Mouse (Mus musculus) 416B (cell line): ENCODE measurements at regions not wholly inside any gene's neighbourhood (a gene's known extent, or its start where the extent isn't known, plus 50 kb on each side); places are given as distances from the start of the nearest gene placed in this dataset.

Experiments
- DNase-seq: peaks from one replicate; pipeline ENCODE4 v3.0.0; 2011; ENCODE audit warnings: low read depth

DNA sequence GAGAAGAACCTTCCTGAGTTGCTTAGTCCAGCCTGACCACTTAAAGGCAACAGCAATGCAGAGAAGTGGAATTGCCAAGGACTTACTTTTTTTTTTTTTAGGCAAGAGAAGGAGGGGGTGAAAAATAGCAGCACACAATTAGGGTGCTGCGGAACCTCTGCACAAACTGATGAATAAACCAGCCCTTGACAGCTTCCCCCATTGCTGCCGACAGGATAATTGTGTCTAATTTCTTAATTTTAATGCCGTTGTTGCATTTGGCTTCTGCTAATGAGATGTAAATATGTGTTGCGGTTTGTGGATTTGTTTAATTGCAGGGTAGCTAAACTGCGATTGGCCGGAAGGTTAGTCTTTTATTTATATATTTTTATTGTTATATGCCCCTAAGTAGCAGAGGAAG is 157.5 kb upstream of the B3gat1 start:
- DNase-seq, result no peak

DNA sequence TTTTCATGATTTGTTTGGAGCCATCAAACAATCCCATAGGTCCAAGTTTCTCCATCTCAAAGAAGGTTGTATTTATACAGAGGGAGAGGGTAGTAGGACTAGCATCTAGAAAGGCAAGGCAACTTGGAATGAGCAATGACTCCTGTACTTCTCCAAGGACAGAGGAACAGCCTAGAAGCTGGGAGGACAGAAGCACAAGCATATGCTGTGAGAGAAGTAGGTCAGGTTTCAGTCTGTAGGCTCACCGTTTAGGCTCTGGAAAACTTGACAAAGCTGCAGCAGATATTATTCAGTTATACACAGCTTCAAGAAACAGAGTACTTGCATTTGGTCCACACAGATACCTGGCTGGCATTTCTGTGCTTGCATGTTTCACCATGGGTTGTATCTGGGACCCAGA is 131.5 kb upstream of the B3gat1 start:
- no peak for DNase-seq

DNA sequence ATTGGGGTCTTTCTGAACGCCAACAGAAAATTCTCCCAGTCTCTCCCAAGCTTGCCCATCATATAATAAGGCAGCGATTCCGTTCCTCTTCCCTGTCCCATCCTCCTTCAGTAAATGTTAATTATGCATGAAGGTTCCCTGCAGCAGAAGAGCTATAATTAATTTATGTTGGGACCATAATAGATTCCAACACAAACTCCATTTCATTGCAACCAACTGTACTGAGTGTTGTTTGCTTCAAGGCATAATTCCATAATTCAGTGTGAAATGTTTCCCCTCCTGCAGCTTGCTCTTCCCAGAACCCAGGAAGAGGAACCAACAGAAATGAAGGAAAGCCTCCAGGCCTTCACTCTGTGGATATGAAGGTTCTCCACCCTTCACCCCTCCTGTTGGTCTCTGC is 129.0 kb upstream of the B3gat1 start:
- no peak for DNase-seq

DNA sequence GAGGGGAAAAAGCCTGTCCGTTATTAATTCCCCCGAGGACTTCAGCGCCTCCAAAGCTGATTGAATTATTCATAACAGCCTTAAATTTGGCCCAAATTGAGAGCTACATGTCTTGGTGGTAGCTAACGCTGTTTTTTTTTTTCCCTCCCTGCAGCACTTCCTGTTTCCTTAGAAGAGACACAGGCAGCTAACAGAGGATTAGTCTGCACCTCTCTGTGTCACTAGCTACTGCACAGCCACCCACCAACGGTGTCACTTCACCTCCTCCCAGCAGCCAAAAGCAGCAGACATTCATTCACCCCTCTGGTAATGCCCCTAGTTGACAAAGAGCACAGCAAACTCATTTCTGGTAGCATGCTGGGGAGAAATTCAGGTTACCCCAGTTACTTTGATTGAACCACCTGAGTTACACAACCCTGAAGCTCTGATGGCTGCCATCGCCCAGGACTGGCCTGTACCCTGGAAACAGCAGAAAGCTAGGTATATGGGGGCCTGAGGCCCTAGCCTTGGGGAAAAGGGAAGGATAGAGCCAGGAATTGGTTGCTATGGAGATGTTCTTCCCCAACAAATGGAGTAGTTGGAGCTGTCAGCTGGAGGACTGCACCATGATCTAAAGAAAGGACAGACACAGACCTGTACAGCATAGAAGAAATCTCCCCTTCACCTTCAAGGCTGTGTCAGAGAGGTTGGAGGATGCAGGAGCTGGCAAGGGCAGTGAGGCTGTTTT is 121.7 kb upstream of the B3gat1 start:
- DNase-seq, result no peak

DNA sequence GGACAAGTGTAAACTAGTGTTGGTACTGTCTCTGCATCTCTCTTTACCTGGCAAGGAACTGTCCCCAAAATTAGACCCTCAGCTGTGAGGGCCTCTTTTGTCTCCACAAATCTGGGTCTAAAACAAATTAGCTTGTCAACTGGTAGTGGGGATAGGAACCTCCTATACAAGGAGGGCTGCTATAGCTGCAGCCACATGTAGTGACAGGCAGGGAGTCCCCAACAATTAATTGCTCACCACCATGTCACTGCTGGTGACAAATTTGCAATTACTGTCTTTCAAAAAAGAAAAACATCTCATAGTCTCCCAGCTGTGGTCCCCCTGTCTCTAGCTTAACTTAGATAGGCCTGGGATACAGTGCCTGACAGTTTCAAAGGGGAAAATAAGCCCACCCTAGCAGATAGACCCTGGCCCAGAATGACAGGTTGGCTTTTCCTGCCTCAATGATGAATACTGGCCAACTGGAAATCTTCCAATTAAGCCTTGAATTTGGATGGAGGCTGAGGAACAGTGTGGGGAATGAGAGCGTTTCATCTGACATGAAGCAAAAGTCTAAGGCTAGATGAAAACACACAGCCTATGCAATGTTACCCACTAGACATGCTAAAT is 110.6 kb upstream of the B3gat1 start:
- no peak for DNase-seq

DNA sequence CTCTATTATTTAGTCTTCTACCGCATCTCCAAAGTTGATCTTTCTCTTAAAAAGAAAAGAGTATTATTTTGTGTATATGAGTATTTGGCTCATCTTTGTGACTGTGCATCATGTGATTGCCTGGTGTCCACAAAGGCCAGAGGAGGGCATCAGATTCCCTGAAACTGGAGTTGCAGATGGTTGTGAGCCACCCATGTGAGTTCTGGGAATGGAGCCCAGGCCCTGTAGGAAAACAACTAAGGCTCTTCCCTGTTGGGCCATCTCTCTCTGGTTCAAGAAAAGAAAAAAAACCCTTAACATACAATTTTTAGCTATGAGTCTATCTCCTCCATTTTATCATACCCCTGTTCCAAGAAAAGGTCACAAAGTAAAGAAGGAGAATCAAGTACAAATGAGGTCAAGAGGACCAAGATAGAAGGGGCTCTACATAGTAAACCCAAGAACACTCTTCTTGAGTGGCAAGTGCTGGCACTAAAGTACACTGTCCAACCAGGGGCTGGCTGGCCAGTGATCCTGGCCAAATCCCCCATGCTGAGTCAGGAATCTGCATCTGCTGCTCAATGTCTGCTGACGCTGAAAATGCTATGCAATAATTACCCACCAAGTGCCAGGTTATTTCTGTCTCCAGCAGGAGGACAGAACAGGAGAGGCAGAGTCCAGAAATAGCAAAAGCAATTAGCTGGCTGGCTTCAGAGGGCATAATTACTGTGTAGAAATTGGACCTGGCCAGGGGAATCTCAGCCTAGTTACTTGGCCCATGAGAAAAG is 108.2 kb upstream of the B3gat1 start:
- DNase-seq, result no peak

DNA sequence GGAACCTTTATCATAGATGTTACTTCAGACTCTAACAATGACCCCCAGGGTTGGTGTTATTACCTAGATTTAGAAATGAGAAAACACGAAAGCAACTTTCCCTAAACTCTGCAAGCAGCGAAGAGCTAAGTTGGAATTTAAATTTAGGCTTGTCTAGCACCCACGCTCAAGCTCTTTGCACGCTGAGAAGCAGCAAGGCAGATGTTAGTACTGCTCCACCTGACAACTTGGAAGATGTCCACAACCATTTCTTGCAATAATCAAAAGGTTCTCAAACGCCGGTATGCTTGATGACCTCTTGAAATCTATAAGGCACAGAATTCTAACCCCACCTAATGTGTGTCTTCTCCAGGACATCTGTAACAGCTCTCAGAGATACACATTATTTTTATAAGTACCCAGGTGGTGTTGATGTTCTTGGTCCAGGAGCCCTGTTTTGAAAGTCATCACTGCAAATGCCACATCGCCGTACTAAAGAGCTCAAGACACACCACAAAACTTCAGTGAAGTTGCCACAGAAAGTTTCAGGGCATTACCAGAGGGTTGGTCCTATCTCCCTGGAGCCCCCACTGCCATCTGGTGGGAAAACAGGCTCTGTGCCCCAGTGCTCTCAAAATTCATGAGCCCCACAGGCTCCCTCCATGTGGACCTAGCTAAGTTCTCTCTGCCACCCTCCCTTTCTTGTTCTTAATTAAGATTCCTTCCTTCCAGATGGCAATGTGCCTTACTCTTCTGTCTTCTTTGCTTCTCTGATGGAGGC is 100.5 kb upstream of the B3gat1 start:
- DNase-seq, result no peak

DNA sequence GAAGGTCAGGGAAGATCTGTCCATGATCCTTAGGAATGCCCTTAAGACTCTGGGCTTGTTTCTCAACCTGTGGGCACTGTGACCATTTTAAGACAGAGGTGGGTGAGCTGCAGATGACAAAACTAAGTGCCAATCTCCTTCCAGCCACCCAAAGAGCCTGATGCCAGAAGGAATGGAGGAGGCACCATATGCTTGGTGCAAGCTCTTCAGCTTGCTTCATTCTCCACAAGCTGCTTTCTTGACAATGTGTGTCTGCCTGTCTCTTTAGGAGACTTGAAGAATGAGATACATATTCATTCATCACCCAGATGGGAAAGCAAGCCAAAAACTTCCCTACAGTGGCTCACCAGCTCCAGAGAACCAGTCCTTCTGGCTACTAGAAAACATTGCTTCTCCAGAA is 98.3 kb upstream of the B3gat1 start:
- no peak for DNase-seq

DNA sequence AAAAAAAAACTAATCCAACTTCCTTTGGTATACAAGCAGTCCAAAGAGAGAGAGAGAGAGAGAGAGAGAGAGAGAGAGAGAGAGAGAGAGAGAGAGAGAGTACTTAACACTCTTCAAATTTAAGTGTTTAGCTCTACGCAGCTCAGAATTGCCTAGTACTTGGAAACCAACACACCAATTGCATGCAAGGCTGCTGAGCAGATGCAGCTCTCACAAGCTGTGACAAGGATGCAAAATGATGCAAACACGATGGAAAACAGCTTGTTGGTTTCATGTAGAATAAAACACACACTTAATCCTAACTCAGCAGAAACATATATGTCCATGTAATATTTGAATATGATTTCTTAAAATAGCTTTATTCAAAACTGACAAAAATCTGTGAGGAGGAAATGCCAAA is 94.9 kb upstream of the B3gat1 start:
- DNase-seq, result no peak

DNA sequence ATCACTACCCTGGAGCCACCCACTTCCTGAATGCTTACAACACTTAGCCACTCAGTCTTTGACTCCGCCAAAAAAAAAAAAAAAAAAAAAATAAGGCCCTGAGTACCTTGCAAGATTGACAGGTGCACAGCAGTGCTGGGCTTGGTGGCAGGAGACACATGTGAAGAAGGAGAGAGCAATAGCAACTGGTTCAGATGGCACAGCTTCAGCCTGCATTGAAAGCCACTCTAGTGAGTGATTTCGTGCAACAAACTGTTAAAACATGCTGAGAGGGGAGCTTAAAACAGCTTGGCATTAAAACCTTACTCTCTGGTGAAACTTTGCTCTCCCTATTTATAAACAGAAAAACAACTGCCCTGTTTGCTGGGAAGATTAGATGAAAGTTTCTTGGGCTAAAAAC is 91.2 kb upstream of the B3gat1 start:
- DNase-seq, result no peak

DNA sequence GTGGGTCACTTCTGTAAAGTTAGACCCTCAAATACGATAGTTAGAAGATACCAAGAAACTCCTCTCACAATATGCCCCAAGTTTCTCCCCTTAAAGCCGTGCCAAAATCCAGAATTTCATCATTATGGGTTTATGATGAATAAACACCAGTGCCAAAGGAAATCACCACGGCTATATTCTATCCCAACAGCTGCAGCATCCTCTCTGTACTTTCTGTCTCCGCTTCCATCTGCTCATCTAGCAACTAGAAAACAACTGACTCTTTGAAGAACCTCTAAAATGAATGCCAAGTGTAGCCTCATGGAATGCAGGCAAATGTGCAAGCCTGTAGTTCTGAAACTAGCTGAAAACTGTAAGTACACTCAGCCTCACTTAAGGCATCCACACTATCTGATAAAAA is 90.7 kb upstream of the B3gat1 start:
- no peak for DNase-seq

DNA sequence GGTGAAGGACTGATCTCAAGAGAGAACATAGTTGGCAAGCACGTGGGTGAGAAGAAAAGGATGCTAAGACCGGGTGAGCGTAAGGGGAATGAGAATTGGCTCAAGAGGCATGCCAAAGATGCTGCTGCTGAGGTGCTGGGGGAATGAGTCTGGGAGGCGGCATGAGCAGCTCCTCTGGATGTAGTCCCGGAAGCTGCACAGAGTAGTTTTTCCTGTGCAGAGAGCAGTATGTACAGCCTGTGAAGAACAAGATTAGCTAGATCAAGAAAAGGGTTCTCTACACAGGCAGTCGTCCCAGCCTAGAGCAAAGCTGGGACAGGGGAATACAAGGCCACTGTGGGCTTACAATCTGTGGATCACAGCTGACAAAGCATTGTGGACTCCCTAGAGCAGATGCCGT is 84.0 kb upstream of the B3gat1 start:
- DNase-seq, result no peak

DNA sequence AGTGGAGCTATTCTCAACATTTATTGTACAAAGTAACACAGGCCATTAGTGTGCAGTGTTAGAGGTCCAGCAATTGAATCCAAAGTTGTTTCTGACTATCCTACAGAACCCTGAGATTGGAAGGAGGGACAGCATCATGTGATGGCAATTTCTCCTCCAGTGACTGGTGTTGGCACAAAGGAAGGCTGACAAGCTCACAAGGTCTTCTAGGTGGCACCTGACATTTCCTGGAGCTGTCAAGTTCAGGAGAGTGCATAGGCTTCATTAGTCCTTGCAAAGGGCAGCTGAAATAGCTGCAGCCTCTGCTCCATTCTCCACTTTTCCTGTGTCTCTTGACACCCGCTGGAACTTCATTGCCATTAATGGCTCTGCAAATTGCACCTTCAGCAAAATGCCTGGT is 80.6 kb upstream of the B3gat1 start:
- no peak for DNase-seq

DNA sequence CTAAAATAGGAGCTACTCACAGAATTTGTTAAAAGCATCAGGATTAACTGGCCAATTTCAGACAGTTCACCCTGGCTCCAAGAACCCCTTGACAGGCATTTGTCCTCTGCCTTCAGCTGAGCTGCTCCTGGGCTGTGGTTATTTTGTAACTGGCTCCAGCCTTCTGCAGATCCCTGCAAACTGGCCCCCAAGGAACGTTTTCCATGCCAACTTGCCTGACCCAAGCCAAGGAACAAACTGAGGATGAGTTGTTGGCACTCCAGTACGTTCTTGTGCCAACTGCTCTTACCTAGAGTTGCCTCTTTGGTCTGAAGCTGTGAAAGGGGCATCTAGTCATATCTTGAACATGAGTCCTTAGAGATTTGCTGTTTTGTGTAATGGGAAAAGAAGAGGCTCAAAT is 74.2 kb upstream of the B3gat1 start:
- DNase-seq, result no peak

DNA sequence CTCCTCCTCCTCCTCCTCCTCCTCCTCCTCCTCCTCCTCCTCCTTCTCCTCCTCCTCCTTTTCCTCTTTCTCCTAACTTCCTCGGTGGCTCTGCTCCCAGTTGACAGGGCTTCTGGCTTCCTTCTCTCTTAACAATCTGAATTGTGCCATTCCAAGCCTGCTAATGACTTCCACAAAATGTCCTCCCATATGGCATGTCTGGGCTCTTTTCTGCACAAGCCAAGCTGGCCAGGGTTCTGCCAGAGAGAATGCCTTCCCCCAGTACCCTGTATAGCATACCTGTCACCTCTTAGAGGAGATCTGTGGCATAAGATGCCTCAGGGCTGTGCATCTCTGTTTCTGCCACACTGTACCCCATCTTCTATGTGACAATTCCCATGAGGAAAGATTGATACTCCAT is 70.0 kb upstream of the B3gat1 start:
- DNase-seq, result no peak

DNA sequence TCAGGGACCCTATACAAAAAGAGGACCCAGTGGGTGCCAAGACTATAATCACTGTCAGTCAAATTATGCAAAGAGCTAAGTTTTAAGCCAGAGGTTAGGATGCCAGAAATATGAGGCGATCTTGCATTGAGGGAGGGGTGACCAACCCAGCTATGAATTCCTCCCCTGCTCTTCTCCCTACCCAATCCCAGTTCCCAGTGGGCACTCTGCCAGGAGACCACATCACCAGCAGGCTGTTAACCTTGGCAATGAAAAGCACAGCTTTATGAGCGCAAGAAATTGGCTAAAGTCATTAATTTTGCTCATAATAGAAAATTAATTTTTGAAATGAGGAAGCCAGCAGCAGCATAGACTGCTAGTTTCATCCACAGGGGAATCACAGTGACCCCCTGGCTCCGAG is 65.7 kb upstream of the B3gat1 start:
- DNase-seq, result no peak

DNA sequence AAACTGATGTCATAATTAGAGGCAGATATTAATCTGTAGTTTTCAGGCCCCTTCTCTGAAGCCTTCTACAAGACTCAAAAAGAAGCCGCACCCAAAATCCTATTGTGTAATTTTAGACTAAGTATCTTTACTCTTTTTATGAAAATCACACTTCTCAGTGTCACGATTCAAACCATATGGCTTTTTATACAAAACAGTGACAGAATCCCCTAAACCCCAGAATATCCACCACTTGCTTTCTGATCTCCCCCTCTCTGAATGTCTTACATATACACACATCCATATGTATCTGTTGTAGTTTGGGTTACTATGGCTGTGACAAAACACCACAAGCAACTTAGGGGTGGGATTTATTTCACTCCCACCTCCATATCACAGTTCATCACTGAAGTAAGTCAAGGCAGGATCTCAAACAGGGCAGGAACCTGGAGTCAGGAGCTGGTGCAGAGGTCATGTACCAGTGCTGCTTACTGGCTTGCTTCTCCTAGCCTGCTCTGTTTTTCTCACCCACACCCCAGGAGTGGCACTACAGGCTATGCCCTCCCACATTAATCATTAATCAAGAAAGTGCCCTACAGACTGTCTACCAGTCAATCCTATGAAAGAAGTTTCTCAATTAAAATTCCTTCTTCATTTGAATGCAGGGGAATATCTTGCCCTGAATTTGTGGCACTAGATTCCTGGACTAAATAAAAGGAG is 59.3 kb upstream of the B3gat1 start:
- no peak for DNase-seq

DNA sequence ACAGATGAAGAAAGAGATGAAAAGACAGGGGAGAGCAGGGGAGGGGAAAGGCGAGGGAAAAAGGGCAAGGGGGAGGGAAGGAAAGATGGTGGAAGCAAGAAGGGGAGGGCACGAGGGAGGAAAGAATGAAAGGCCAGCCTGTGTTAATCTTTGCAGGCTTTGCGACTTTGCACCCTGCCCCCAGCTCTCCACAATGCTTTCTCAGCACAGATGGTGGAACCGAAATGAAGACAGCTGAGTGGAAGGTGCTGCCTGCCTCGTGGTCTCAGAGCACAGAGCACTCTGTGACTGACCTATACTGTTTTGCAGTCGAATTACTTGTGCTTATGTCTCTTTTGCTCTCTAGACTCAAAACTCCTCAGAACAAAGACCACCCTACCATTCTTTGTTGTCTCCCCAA is 55.2 kb upstream of the B3gat1 start:
- no peak for DNase-seq

DNA sequence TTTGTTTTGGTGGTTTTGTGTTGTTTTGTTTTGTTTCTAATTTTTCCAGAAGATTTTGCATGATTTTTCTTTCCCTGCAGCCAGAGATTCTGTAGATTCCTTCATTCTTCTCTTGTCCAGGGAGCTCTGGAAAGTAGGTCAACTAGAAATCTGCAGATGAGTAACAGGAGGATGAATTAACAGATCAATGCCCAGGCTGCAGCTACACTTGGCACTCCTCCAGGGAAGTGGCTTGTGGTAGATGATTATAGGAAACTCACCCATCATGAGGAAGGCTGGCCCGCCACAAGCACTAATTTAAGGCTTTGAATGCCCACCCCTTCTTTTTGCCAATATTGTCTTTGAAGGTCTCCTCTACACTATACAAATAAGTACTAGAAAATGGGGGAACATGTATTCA is 52.0 kb upstream of the B3gat1 start:
- DNase-seq, result peak; percentile 1
